In the genomic region with DNA sequence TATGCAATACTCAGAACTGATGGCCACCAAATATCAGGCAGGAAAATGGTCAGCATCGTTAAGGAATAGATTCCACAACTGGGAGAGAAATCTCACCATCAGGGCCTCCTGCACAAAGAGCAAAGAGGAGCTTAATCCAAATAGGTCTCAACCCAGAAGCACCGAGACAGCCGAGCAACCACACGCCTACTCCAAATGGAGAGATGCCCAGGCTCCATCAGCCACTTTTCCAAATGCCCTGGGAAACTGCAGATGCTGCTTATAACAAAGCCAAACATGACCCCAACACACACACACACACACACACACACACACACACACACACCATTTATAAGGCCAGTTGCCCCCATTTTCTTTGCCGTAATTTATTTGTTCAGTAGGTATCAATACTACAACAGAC, we compare ENCODE assay signal across 17 mouse cellular contexts.
DNase-seq lines count a peak whose midpoint lies in the region; TF ChIP-seq lines count a peak whose summit lies in the region.
"Had no signal": no experiment of that assay in that cellular context is flagged by ENCODE, and none has a peak within 500 bp of the region (broad histone marks: within the 10 kb centered on the region; RNA-seq: fewer than 3 reads in every experiment).

No protein-coding gene starts in this region.

- intact Hi-C loops in gastrocnemius, postnatal 36 days (cut with DNase I): no loop called here
- intact Hi-C loops in gastrocnemius, postnatal 14 days (cut with DNase I; ENCODE audit: low total_unique reads): no loop called here

- H3K27ac ChIP-seq in layer of hippocampus, adult 2 months: peak overlapping the region; percentile 77; the same call in 1 of the 2 replicates
- H3K27ac ChIP-seq: embryonic facial prominence, embryonic 15.5 days; hindbrain, embryonic 12.5 days; liver, embryonic 13.5 days; macrophage; midbrain, embryonic 10.5 days had no signal

- no peak for TF ChIP-seq POLR2A in lung, adult 2 months (IDR thresholded peaks at IDR 0.05; ENCODE audit: borderline replicate concordance, extremely low read depth, low read depth, low read length)

- WGBS in lung, adult 2 months: 83% methylated on average over 5 of the region's 5 CpGs

- H3K4me3 ChIP-seq in layer of hippocampus, adult 2 months: no peak overlapping the region
- no peak overlapping the region for H3K4me3 ChIP-seq in lung, adult 2 months (replicated peaks; ENCODE audit: extremely low read depth, low read depth, low read length)
- H3K4me3 ChIP-seq: embryonic facial prominence, embryonic 15.5 days; heart, embryonic 12.5 days; hindbrain, embryonic 12.5 days; liver, embryonic 13.5 days; midbrain, embryonic 10.5 days had no signal

- H3K4me1 ChIP-seq in lung, adult 2 months (ENCODE audit: control insufficient read depth, insufficient read depth, low read length): no peaks in the 10 kb centered on the region
- H3K4me1 ChIP-seq: embryonic facial prominence, embryonic 15.5 days; heart, embryonic 12.5 days; hindbrain, embryonic 12.5 days; liver, embryonic 13.5 days; midbrain, embryonic 10.5 days had no signal

- no peak for TF ChIP-seq CTCF in layer of hippocampus, adult 2 months (conservative IDR thresholded peaks at IDR 0.05)
- no peak for TF ChIP-seq CTCF in lung, adult 2 months (IDR thresholded peaks at IDR 0.05; ENCODE audit: insufficient read depth, low read length)

- DNase-seq in gastrocnemius, postnatal 36 days: peak; percentile 13 to 18
- no peak for DNase-seq in gastrocnemius, postnatal 14 days
- DNase-seq in cerebellum, postnatal 14 days: peak; percentile 57 to 65
- peak; percentile 19 to 50 for DNase-seq in layer of hippocampus, adult 2 months (ENCODE audit: low spot score in 2 of 2)
- peak; percentile 25 for DNase-seq in skeletal muscle tissue, adult 2 months (ENCODE audit: low read depth, low spot score)
- no peak for DNase-seq in kidney, adult 9 months
- DNase-seq in lung, adult 2 months: no peak
- DNase-seq: forebrain, postnatal 0 days; heart, postnatal 14 days; kidney, adult 2 months; kidney, postnatal 14 days; liver, embryonic 13.5 days had no signal

Comparison
In these comparisons a context has a peak if more than half of its experiments do, and no peak if none do; other contexts are left out.
1. DNase-seq: peak in gastrocnemius, postnatal 36 days (2 of 2), cerebellum, postnatal 14 days (2 of 2), layer of hippocampus, adult 2 months (2 of 2) and skeletal muscle tissue, adult 2 months (single experiment); none in gastrocnemius, postnatal 14 days (single experiment), kidney, adult 9 months (single experiment) and lung, adult 2 months (single experiment).